13 mouse cellular contexts compared by ENCODE assay signal in the genomic region with DNA sequence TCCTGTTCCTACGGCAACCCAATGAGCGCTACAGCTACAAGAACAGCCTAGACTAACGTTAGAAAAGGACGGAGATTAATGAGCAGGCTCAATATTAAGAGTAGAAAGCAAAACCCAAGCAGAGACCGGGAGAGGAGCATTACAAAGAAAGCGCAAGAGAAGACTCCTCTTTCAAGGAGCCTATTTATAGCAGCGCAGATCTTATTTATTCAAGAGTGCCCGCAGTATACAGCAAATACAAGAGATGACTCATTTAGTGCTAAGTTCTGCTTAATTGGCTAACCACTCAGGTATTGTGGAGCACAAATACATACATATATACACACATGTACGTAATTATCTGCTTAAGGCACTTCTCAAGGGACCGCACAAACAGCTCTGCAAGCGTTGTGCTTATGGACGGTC.
DNase-seq lines count a peak whose midpoint lies in the region; ATAC-seq and TF ChIP-seq lines count a peak whose summit lies in the region.
"Had no signal": no experiment of that assay in that cellular context is flagged by ENCODE, and none has a peak within 500 bp of the region (broad histone marks: within the 10 kb centered on the region; RNA-seq: fewer than 3 reads in every experiment).

No protein-coding gene starts in this region.

- DNase-seq in layer of hippocampus, postnatal 10 days (ENCODE audit: low spot score in 2 of 2): peak; percentile 11 to 28
- DNase-seq in layer of hippocampus, adult 9-10 months (ENCODE audit: low spot score): no peak
- DNase-seq in forebrain, embryonic 10.5 days (ENCODE audit: extremely low spot score, low spot score): peak; percentile 21
- peak; percentile 28 for DNase-seq in hindbrain, postnatal 0 days (ENCODE audit: low spot score)
- no peak for DNase-seq in thymus, adult 2 months
- DNase-seq in thymus, postnatal 25 days: no peak
- DNase-seq: cerebellum, postnatal 10 days; kidney, adult 8-10 months; left cerebral cortex, postnatal 4 days; lung, postnatal 10 days had no signal

- ATAC-seq in hindbrain, postnatal 0 days: peak; percentile 47; the same call in 1 of the 2 replicates
- peak; percentile 29; the same call in 1 of the 2 replicates for ATAC-seq in neural tube, embryonic 15.5 days (ENCODE audit: low FRiP score)
- ATAC-seq in kidney, embryonic 16.5 days (ENCODE audit: low FRiP score, low TSS enrichment): no peak

- H3K27me3 ChIP-seq in forebrain, embryonic 10.5 days (ENCODE audit: poor library complexity, severe bottlenecking): peaks cover 23% of the 10 kb centered on the region
- H3K27me3 ChIP-seq in hindbrain, postnatal 0 days (ENCODE audit: insufficient read depth, low read length): no peaks in the 10 kb centered on the region
- no peaks in the 10 kb centered on the region for H3K27me3 ChIP-seq in neural tube, embryonic 15.5 days (replicated peaks)
- no peaks in the 10 kb centered on the region for H3K27me3 ChIP-seq in thymus, adult 2 months (ENCODE audit: control insufficient read depth, insufficient read depth, low read length)
- H3K27me3 ChIP-seq in kidney, embryonic 16.5 days (ENCODE audit: insufficient read depth, low read length): no peaks in the 10 kb centered on the region; the same call in 1 of the 2 replicates
- H3K27me3 ChIP-seq: heart, embryonic 15.5 days had no signal

- H3K4me2 ChIP-seq in hindbrain, postnatal 0 days (ENCODE audit: low read depth, low read length): peak overlapping the region; percentile 57
- peak overlapping the region; percentile 59 for H3K4me2 ChIP-seq in neural tube, embryonic 15.5 days
- H3K4me2 ChIP-seq in kidney, embryonic 16.5 days (replicated peaks; ENCODE audit: low read depth, low read length): no peak overlapping the region
- H3K4me2 ChIP-seq: heart, embryonic 15.5 days had no signal

- no peak overlapping the region for H3K9ac ChIP-seq in hindbrain, postnatal 0 days (replicated peaks; ENCODE audit: low read length)
- H3K9ac ChIP-seq in neural tube, embryonic 15.5 days (replicated peaks): 0 out of 2 replicates have a peak overlapping the region, but pooled peaks have one; percentile 21
- no peak overlapping the region for H3K9ac ChIP-seq in kidney, embryonic 16.5 days (replicated peaks; ENCODE audit: low read length)
- H3K9ac ChIP-seq: heart, embryonic 15.5 days had no signal

- H3K36me3 ChIP-seq in forebrain, embryonic 10.5 days (replicated peaks): no peaks in the 10 kb centered on the region
- H3K36me3 ChIP-seq in hindbrain, postnatal 0 days (ENCODE audit: insufficient read depth, low read length): no peaks in the 10 kb centered on the region
- no peaks in the 10 kb centered on the region for H3K36me3 ChIP-seq in neural tube, embryonic 15.5 days
- H3K36me3 ChIP-seq in thymus, adult 2 months (ENCODE audit: control insufficient read depth, insufficient read depth, low read length): no peaks in the 10 kb centered on the region
- no peaks in the 10 kb centered on the region for H3K36me3 ChIP-seq in kidney, embryonic 16.5 days (ENCODE audit: insufficient read depth, low read length)
- H3K36me3 ChIP-seq: heart, embryonic 15.5 days had no signal

- peak overlapping the region; percentile 80; the same call in 1 of the 2 replicates for H3K27ac ChIP-seq in forebrain, embryonic 10.5 days
- no peak overlapping the region for H3K27ac ChIP-seq in hindbrain, postnatal 0 days
- no peak overlapping the region for H3K27ac ChIP-seq in neural tube, embryonic 15.5 days (replicated peaks)
- H3K27ac ChIP-seq in thymus, adult 2 months (ENCODE audit: control insufficient read depth, insufficient read depth, low read length): no peak overlapping the region
- no peak overlapping the region for H3K27ac ChIP-seq in kidney, embryonic 16.5 days (ENCODE audit: low read length)
- H3K27ac ChIP-seq: heart, embryonic 15.5 days had no signal

- TF ChIP-seq POLR2A in thymus, adult 2 months (IDR thresholded peaks at IDR 0.05; ENCODE audit: control insufficient read depth, extremely low read depth, insufficient read depth, low read length, poor library complexity): no peak

- H3K4me1 ChIP-seq in forebrain, embryonic 10.5 days: peaks cover 47% of the 10 kb centered on the region
- H3K4me1 ChIP-seq in hindbrain, postnatal 0 days (ENCODE audit: insufficient read depth, low read length): no peaks in the 10 kb centered on the region; the same call in 1 of the 2 replicates
- H3K4me1 ChIP-seq in neural tube, embryonic 15.5 days: peaks cover 15% of the 10 kb centered on the region
- no peaks in the 10 kb centered on the region for H3K4me1 ChIP-seq in thymus, adult 2 months (replicated peaks; ENCODE audit: control insufficient read depth, insufficient read depth, low read length)
- H3K4me1 ChIP-seq in kidney, embryonic 16.5 days (ENCODE audit: insufficient read depth, low read length): no peaks in the 10 kb centered on the region
- H3K4me1 ChIP-seq: heart, embryonic 15.5 days had no signal

- H3K4me3 ChIP-seq in forebrain, embryonic 10.5 days: peak overlapping the region; percentile 23; the same call in 1 of the 2 replicates
- peak overlapping the region; percentile 24 for H3K4me3 ChIP-seq in hindbrain, postnatal 0 days (ENCODE audit: low read length)
- peak overlapping the region; percentile 26 for H3K4me3 ChIP-seq in neural tube, embryonic 15.5 days (replicated peaks)
- no peak overlapping the region for H3K4me3 ChIP-seq in thymus, adult 2 months (ENCODE audit: control insufficient read depth, insufficient read depth, low read length)
- H3K4me3 ChIP-seq in kidney, embryonic 16.5 days (ENCODE audit: low read length): no peak overlapping the region
- H3K4me3 ChIP-seq: heart, embryonic 15.5 days had no signal

- 36% methylated on average over 12 of the region's 12 CpGs for WGBS in forebrain, embryonic 10.5 days
- WGBS in hindbrain, postnatal 0 days: 29% methylated on average over 12 of the region's 12 CpGs
- 18% methylated on average over 12 of the region's 12 CpGs for WGBS in neural tube, embryonic 15.5 days
- WGBS in thymus, adult 2 months: 95% methylated on average over 12 of the region's 12 CpGs
- WGBS in kidney, embryonic 16.5 days: 80% methylated on average over 12 of the region's 12 CpGs

- TF ChIP-seq CTCF in hindbrain, postnatal 0 days (IDR thresholded peaks at IDR 0.05; ENCODE audit: low read depth): no peak
- no peak for TF ChIP-seq CTCF in thymus, adult 2 months (IDR thresholded peaks at IDR 0.05; ENCODE audit: borderline replicate concordance, control insufficient read depth, extremely low read depth, insufficient read depth, low read length, poor library complexity)

- H3K9me3 ChIP-seq in forebrain, embryonic 10.5 days: no peaks in the 10 kb centered on the region
- no peaks in the 10 kb centered on the region for H3K9me3 ChIP-seq in hindbrain, postnatal 0 days (ENCODE audit: low read length)
- H3K9me3 ChIP-seq in neural tube, embryonic 15.5 days (replicated peaks): no peaks in the 10 kb centered on the region
- no peaks in the 10 kb centered on the region for H3K9me3 ChIP-seq in kidney, embryonic 16.5 days (ENCODE audit: low read length)
- H3K9me3 ChIP-seq: heart, embryonic 15.5 days had no signal

Comparison
In these comparisons a context has a peak if more than half of its experiments do, and no peak if none do; other contexts are left out.
1. DNase-seq: peak in layer of hippocampus, postnatal 10 days (2 of 2), forebrain, embryonic 10.5 days (single experiment) and hindbrain, postnatal 0 days (single experiment); none in layer of hippocampus, adult 9-10 months (single experiment), thymus, adult 2 months (single experiment) and thymus, postnatal 25 days (single experiment).
2. H3K4me3 ChIP-seq: peak in forebrain, embryonic 10.5 days (single experiment), hindbrain, postnatal 0 days (single experiment) and neural tube, embryonic 15.5 days (single experiment); none in thymus, adult 2 months (single experiment) and kidney, embryonic 16.5 days (single experiment).